Mouse (Mus musculus): Measurements from ENCODE around the gene Fzd5. TPM values are rescaled to one million over a fixed set of nuclear protein-coding genes. Genes with fewer than 3 reads are reported as not detected.

Fzd5 gene
- polyA plus RNA-seq, 1 experiment = 7.6 TPM

GRCm38 (mm10) chr1:64690213-64691013, 47.1 kb downstream of the Fzd5 start, which contains the start of gene Ccnyl1:
TSS of gene Ccnyl1 (plus strand) at chr1:64690455.
- H3K27ac ChIP-seq (ENCODE audit: insufficient read depth, low read length) = no peak within 1 kb of the TSS
- H3K4me3 ChIP-seq (ENCODE audit: extremely low read depth, insufficient read depth, insufficient read length) = peak within 1 kb of the TSS; percentile 73
- TF ChIP-seq POLR2A (IDR thresholded peaks at IDR 0.05; ENCODE audit: low read depth, low read length) (peak; percentile 54; the same call in 1 of the 2 replicates), CTCF (IDR thresholded peaks at IDR 0.05; ENCODE audit: extremely low read depth, insufficient read depth, insufficient read length, insufficient replicate concordance) (no peak)
- peaks cover 2% of the 10 kb centered on the region; the same call in 1 of the 2 replicates for H3K4me1 ChIP-seq (ENCODE audit: control insufficient read depth, insufficient read depth, insufficient read length)
- H3K36me3 ChIP-seq (ENCODE audit: control insufficient read depth, insufficient read depth, low read length) = no peaks in the 10 kb centered on the region
- 0 out of 2 replicates have a peak, but pooled peaks cover 2% of the 10 kb centered on the region for H3K27me3 ChIP-seq (ENCODE audit: control insufficient read depth, insufficient read depth, low read length)
- DNase-seq (ENCODE audit: low read depth in 1 of 2, low spot score in 2 of 2) = peak; percentile 95 to 97
- 2% methylated on average over 71 of the region's 71 CpGs for WGBS

- Histone ChIP-seq H3K27ac (ENCODE audit: insufficient read depth, low read length) (no peak overlapping the region), H3K27me3 (ENCODE audit: control insufficient read depth, insufficient read depth, low read length) (0 out of 2 replicates have a peak, but pooled peaks cover 2% of the 10 kb centered on the region), H3K36me3 (ENCODE audit: control insufficient read depth, insufficient read depth, low read length) (no peaks in the 10 kb centered on the region), H3K4me3 (ENCODE audit: extremely low read depth, insufficient read depth, insufficient read length) (peak overlapping the region; percentile 65; the same call in 1 of the 2 replicates), H3K4me1 (ENCODE audit: control insufficient read depth, insufficient read depth, insufficient read length) (peaks cover 2% of the 10 kb centered on the region; the same call in 1 of the 2 replicates)
- no peak for DNase-seq (ENCODE audit: low read depth in 1 of 2, low spot score in 2 of 2)
- 32% methylated on average over 9 of the region's 9 CpGs for WGBS
- TF ChIP-seq POLR2A (IDR thresholded peaks at IDR 0.05; ENCODE audit: low read depth, low read length) (no peak), CTCF (IDR thresholded peaks at IDR 0.05; ENCODE audit: extremely low read depth, insufficient read depth, insufficient read length, insufficient replicate concordance) (no peak)
Observed at GRCm38 (mm10) chr1:64689561-64690212, 47.9 kb downstream of the Fzd5 start.

DNA sequence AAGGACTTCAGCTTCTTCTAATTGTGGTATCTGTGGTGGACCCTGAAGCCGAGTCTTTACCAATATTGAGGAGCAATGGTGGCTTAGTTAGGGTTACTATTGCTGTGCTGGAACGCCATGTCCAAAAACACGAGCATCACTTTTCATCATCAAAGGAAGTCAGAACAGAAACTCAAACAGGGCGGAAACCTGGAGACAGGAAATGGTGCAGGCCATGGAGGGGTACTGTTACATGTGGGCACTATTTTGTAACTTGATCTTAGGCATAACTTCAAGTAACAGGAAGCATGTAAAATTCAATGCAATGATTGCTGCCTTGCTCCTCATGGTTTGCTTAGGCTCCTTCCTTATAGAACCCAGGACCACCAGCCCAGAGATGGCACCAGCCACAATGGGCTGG, 49.5 kb downstream of the Fzd5 start:
- H3K27me3 ChIP-seq (ENCODE audit: control insufficient read depth, insufficient read depth, low read length) = 0 out of 2 replicates have a peak, but pooled peaks cover 2% of the 10 kb centered on the region
- peaks cover 2% of the 10 kb centered on the region; the same call in 1 of the 2 replicates for H3K4me1 ChIP-seq (ENCODE audit: control insufficient read depth, insufficient read depth, insufficient read length)
- H3K4me3 ChIP-seq (ENCODE audit: extremely low read depth, insufficient read depth, insufficient read length) = no peak overlapping the region
- H3K36me3 ChIP-seq (ENCODE audit: control insufficient read depth, insufficient read depth, low read length) = no peaks in the 10 kb centered on the region
- TF ChIP-seq POLR2A (IDR thresholded peaks at IDR 0.05; ENCODE audit: low read depth, low read length) (no peak), CTCF (IDR thresholded peaks at IDR 0.05; ENCODE audit: extremely low read depth, insufficient read depth, insufficient read length, insufficient replicate concordance) (no peak)
- 72% methylated on average over 4 of the region's 4 CpGs for WGBS
- DNase-seq (ENCODE audit: low read depth in 1 of 2, low spot score in 2 of 2) = peak in 1 of 2 experiments; percentile 9
- H3K27ac ChIP-seq (ENCODE audit: insufficient read depth, low read length) = no peak overlapping the region

GRCm38 (mm10) chr1:64684440-64684839, 53.1 kb downstream of the Fzd5 start:
- H3K27me3 ChIP-seq (ENCODE audit: control insufficient read depth, insufficient read depth, low read length) = no peaks in the 10 kb centered on the region
- no peak for DNase-seq (ENCODE audit: low read depth in 1 of 2, low spot score in 2 of 2)
- no peak overlapping the region for H3K4me3 ChIP-seq (ENCODE audit: extremely low read depth, insufficient read depth, insufficient read length)
- no peaks in the 10 kb centered on the region for H3K4me1 ChIP-seq (ENCODE audit: control insufficient read depth, insufficient read depth, insufficient read length)
- no peak overlapping the region for H3K27ac ChIP-seq (ENCODE audit: insufficient read depth, low read length)
- WGBS = 93% methylated on average over 2 of the region's 2 CpGs
- H3K36me3 ChIP-seq (ENCODE audit: control insufficient read depth, insufficient read depth, low read length) = no peaks in the 10 kb centered on the region
- TF ChIP-seq CTCF (IDR thresholded peaks at IDR 0.05; ENCODE audit: extremely low read depth, insufficient read depth, insufficient read length, insufficient replicate concordance) = no peak
- TF ChIP-seq POLR2A (IDR thresholded peaks at IDR 0.05; ENCODE audit: low read depth, low read length) = no peak

- Histone ChIP-seq H3K27ac (ENCODE audit: insufficient read depth, low read length) (no peak overlapping the region), H3K4me1 (ENCODE audit: control insufficient read depth, insufficient read depth, insufficient read length) (no peaks in the 10 kb centered on the region), H3K36me3 (ENCODE audit: control insufficient read depth, insufficient read depth, low read length) (no peaks in the 10 kb centered on the region), H3K27me3 (ENCODE audit: control insufficient read depth, insufficient read depth, low read length) (no peaks in the 10 kb centered on the region), H3K4me3 (ENCODE audit: extremely low read depth, insufficient read depth, insufficient read length) (no peak overlapping the region)
- DNase-seq (ENCODE audit: low read depth in 1 of 2, low spot score in 2 of 2) = no peak
- TF ChIP-seq CTCF (IDR thresholded peaks at IDR 0.05; ENCODE audit: extremely low read depth, insufficient read depth, insufficient read length, insufficient replicate concordance) (no peak), POLR2A (IDR thresholded peaks at IDR 0.05; ENCODE audit: low read depth, low read length) (no peak)
- WGBS = 92% methylated on average over 3 of the region's 3 CpGs
Observed at GRCm38 (mm10) chr1:64683039-64683438, 54.5 kb downstream of the Fzd5 start.

- Histone ChIP-seq H3K36me3 (ENCODE audit: control insufficient read depth, insufficient read depth, low read length) (no peaks in the 10 kb centered on the region), H3K27ac (ENCODE audit: insufficient read depth, low read length) (no peak overlapping the region), H3K27me3 (ENCODE audit: control insufficient read depth, insufficient read depth, low read length) (no peaks in the 10 kb centered on the region), H3K4me3 (ENCODE audit: extremely low read depth, insufficient read depth, insufficient read length) (no peak overlapping the region), H3K4me1 (ENCODE audit: control insufficient read depth, insufficient read depth, insufficient read length) (no peaks in the 10 kb centered on the region)
- WGBS = 91% methylated on average over 3 of the region's 3 CpGs
- no peak for DNase-seq (ENCODE audit: low read depth in 1 of 2, low spot score in 2 of 2)
- TF ChIP-seq CTCF (IDR thresholded peaks at IDR 0.05; ENCODE audit: extremely low read depth, insufficient read depth, insufficient read length, insufficient replicate concordance) (no peak), POLR2A (IDR thresholded peaks at IDR 0.05; ENCODE audit: low read depth, low read length) (no peak)
Observed at GRCm38 (mm10) chr1:64681499-64681898, 56.1 kb downstream of the Fzd5 start.

Other genes starting within 250 kb of the Fzd5 start
- 25.5 and 26.1 TPM in 2 replicates for gene Creb1, start 205.1 kb downstream of the Fzd5 start, polyA plus RNA-seq (2012; rRNA removed)
- gene Mettl21a, start 120.5 kb downstream of the Fzd5 start, polyA plus RNA-seq (2012; rRNA removed) = 4.4 and 5.5 TPM in 2 replicates
- gene Ccnyl1, start 47.3 kb downstream of the Fzd5 start, polyA plus RNA-seq (2012; rRNA removed) = 7.8 and 8.3 TPM in 2 replicates
- 10.8 and 11.7 TPM in 2 replicates for gene Plekhm3, start 219.1 kb upstream of the Fzd5 start, polyA plus RNA-seq (2012; rRNA removed)

Data from spleen, adult 2 months (tissue).